Mouse (Mus musculus) C2C12 (cell line): ENCODE measurements at regions not wholly inside any gene's neighbourhood (a gene's known extent, or its start where the extent isn't known, plus 50 kb on each side); places are given as distances from the start of the nearest gene placed in this dataset.

ENCODE experiments used
- H3K27me3 ChIP-seq: one replicate; pipeline ENCODE4 v1.6.1; 2011; ENCODE audit not compliant: control insufficient read depth, insufficient read depth, insufficient read length
- H3K36me3 ChIP-seq: one replicate; pipeline ENCODE4 v1.6.1; 2011; ENCODE audit not compliant: control insufficient read depth, insufficient read depth
- H3K4me3 ChIP-seq: one replicate; pipeline ENCODE4 v1.5.1; 2011; ENCODE audit warnings: mild to moderate bottlenecking, control low read depth; ENCODE audit not compliant: poor library complexity, insufficient read depth, severe bottlenecking
- H3K79me2 ChIP-seq: one replicate; pipeline ENCODE4 v1.6.1; 2011; ENCODE audit not compliant: control insufficient read depth, insufficient read depth
- H3K79me3 ChIP-seq: one replicate; pipeline ENCODE4 v1.6.1; 2011; ENCODE audit warnings: low read depth, control low read depth
- H3ac ChIP-seq: one replicate; pipeline ENCODE3; 2011; ENCODE audit warnings: low read depth; ENCODE audit not compliant: control insufficient read depth, insufficient read length
- CEBPB ChIP-seq: IDR thresholded peaks from one replicate; pipeline ENCODE4 v1.6.1; 2011; ENCODE audit warnings: low read depth, mild to moderate bottlenecking, control low read depth, moderate library complexity
- CTCF ChIP-seq: IDR thresholded peaks from one replicate; pipeline ENCODE4 v1.5.1; 2011; ENCODE audit not compliant: control insufficient read depth, insufficient read depth, insufficient read length
- FOSL1 ChIP-seq: IDR thresholded peaks from one replicate; pipeline ENCODE4 v1.8.0; 2011; ENCODE audit warnings: mild to moderate bottlenecking, low read length; ENCODE audit not compliant: poor library complexity, insufficient read depth, severe bottlenecking
- MAX ChIP-seq: IDR thresholded peaks from one replicate; pipeline ENCODE4 v1.6.1; 2011; ENCODE audit warnings: mild to moderate bottlenecking, control low read depth
- MYOD1 ChIP-seq: IDR thresholded peaks from one replicate; pipeline ENCODE4 v1.6.1; 2011; ENCODE audit warnings: low read depth; ENCODE audit not compliant: control insufficient read depth, insufficient read length
- MYOG ChIP-seq: IDR thresholded peaks from one replicate; pipeline ENCODE4 v1.6.1; 2011; ENCODE audit not compliant: control insufficient read depth, insufficient read length; ENCODE audit errors: extremely low read depth
- USF1 ChIP-seq: IDR thresholded peaks from one replicate; pipeline ENCODE4 v1.6.1; 2011; ENCODE audit warnings: low read depth, mild to moderate bottlenecking, control low read depth, moderate library complexity

DNA sequence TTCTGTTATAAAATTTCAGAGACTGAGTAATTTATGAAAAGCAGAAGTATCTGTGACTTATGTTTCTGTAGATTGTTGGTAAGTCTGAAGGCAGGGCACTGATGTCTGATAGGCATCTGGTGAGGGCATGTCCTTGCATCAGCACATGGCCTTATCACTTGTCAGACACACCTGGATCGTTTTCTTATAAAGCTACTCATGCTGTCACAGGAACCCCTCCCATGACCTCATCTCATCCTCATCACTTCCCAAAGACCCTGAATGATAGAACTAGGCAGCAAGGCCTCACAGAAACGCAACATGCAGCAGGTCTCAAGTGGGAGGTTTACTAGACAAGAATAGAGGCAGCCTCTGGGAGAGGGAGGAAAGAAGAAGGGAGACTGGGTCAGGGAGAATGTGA is 107.0 kb upstream of the Sall1 start:
- no peak overlapping the region for H3ac ChIP-seq
- no peaks in the 10 kb centered on the region for H3K79me2 ChIP-seq
- no peaks in the 10 kb centered on the region for H3K36me3 ChIP-seq
- no peaks in the 10 kb centered on the region for H3K79me3 ChIP-seq
- H3K4me3 ChIP-seq, result no peak overlapping the region
- no peaks in the 10 kb centered on the region for H3K27me3 ChIP-seq
- no peak for TF ChIP-seq MYOG
- no peak for TF ChIP-seq MAX
- TF ChIP-seq USF1, result no peak
- no peak for TF ChIP-seq CEBPB
- no peak for TF ChIP-seq CTCF
- no peak for TF ChIP-seq FOSL1
- no peak for TF ChIP-seq MYOD1

GRCm38 (mm10) chr8:89141529-89142235 is 97.7 kb upstream of the Sall1 start:
- no peaks in the 10 kb centered on the region for H3K79me3 ChIP-seq
- no peak overlapping the region for H3K4me3 ChIP-seq
- H3K27me3 ChIP-seq, result no peaks in the 10 kb centered on the region
- no peaks in the 10 kb centered on the region for H3K36me3 ChIP-seq
- no peaks in the 10 kb centered on the region for H3K79me2 ChIP-seq
- H3ac ChIP-seq, result no peak overlapping the region
- no peak for TF ChIP-seq MYOG
- no peak for TF ChIP-seq CTCF

- Histone ChIP-seq H3K79me2 (no peaks in the 10 kb centered on the region), H3K79me3 (no peaks in the 10 kb centered on the region), H3ac (no peak overlapping the region), H3K27me3 (no peaks in the 10 kb centered on the region), H3K4me3 (no peak overlapping the region), H3K36me3 (no peaks in the 10 kb centered on the region)
- TF ChIP-seq CEBPB, result no peak
- TF ChIP-seq MAX, result no peak
- TF ChIP-seq FOSL1, result no peak
- no peak for TF ChIP-seq MYOD1
- no peak for TF ChIP-seq MYOG
- no peak for TF ChIP-seq USF1
- no peak for TF ChIP-seq CTCF
Observed at GRCm38 (mm10) chr8:89139876-89140275, 95.9 kb upstream of the Sall1 start.

DNA sequence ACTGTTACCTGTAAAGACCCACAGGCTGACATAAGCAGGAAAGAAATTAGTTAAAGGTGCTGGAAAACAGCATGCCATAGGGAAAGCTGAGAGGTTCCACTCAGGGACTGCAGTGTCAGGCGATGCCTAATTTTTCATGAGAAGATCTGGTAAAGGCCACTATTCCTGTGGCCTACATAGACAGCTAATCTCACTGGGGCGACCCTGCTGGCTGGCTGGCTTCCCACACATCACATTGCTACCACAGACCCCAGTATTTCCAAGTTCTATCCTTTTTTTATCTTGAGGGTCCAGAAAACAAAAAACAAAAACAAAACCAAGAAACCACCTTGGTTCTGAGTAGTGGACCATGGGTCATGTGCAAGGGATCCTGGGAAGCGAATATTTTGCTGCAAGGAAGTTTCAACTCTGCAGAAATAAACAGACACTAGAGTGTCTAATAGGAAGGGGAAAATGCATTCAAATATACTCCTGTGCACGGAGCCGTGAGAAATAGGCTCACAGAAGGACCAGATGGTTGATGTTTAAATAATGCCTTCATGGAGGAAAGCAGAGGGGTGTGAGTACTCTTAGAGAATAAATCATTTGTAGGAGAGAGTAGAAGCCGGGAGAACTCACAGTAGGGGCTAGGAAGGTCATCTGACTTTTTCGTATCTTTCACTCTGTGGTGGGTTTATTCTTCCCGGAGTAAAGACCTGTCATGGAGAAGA is 94.6 kb upstream of the Sall1 start:
- Histone ChIP-seq H3ac (no peak overlapping the region), H3K4me3 (no peak overlapping the region), H3K79me3 (no peaks in the 10 kb centered on the region), H3K79me2 (no peaks in the 10 kb centered on the region), H3K36me3 (no peaks in the 10 kb centered on the region), H3K27me3 (no peaks in the 10 kb centered on the region)
- TF ChIP-seq MAX (no peak), USF1 (no peak), FOSL1 (no peak), CTCF (no peak), MYOG (no peak), MYOD1 (no peak), CEBPB (no peak)

DNA sequence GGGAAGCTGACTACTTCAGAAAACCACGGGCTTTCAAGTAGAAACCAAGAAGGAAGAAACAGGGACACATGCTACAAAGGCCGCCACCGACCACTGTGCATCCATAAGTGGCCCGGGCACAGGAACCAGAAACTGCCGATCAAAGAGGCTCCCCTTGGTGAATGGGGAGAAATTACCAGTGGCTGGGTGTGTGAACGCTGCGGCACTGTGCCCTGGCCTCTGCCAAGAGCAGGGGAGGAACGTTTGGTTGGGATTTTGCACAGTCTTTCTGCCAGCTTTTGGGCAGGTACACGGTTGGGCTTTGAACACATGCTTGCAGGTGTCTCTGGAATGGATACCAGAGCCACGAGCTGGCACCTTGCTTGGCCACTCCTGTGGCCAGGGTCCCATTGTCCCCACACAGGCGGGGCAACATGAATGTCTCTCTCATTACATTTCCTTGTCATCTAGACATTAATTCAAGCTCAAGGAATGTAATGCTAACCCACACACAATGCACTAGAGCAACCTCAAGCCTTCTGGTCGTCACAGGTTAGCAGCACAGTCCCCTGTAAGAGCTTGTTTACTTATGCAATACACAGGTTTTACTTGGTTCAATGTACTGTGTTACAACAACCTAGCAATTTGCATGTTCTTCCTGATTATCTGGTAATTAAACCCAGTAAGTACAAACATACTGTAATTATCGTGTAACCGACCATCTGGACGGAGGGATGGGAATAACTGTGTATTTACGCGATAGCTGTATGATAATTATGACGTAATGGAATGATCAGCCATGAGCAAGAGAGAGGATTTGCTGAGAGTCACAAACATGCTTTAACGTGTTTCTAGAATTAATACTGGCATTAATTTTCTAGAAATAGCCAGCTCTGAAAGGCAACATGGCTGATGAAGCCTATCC is 90.9 kb upstream of the Sall1 start:
- Histone ChIP-seq H3K27me3 (no peaks in the 10 kb centered on the region), H3K36me3 (no peaks in the 10 kb centered on the region), H3K79me3 (no peaks in the 10 kb centered on the region), H3ac (no peak overlapping the region), H3K79me2 (no peaks in the 10 kb centered on the region), H3K4me3 (no peak overlapping the region)
- TF ChIP-seq MYOG, result no peak
- TF ChIP-seq CTCF, result no peak
- TF ChIP-seq CEBPB, result no peak
- no peak for TF ChIP-seq MAX
- no peak for TF ChIP-seq FOSL1
- no peak for TF ChIP-seq MYOD1
- no peak for TF ChIP-seq USF1

DNA sequence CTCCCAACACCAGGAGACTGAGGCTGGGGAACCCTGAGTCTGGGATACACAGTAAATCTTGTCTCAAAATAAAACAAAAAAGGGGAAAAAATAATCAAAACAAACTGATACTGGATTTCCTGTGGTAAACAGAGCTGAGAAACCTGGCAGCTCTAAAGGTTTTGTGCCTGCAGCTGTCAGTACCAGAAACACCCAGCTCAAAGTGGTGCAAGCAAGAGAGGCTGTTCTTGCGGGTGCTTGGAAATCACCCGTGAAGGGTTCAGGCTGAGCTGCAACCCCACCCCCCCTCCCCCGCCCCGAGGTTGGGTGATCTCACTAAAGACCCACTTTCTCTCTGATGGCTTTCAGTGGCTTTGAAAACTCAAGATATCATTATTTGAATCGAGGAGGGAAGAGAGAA is 90.1 kb upstream of the Sall1 start:
- TF ChIP-seq CTCF, result no peak
- TF ChIP-seq USF1, result no peak
- no peak for TF ChIP-seq CEBPB
- TF ChIP-seq MYOG, result no peak
- no peak for TF ChIP-seq MYOD1
- TF ChIP-seq FOSL1, result no peak
- no peak for TF ChIP-seq MAX
- Histone ChIP-seq H3K4me3 (no peak overlapping the region), H3K36me3 (no peaks in the 10 kb centered on the region), H3K79me2 (no peaks in the 10 kb centered on the region), H3K79me3 (no peaks in the 10 kb centered on the region), H3K27me3 (no peaks in the 10 kb centered on the region), H3ac (no peak overlapping the region)
